Mouse (Mus musculus) bone marrow, adult 2 months (tissue): ENCODE results near the gene Tspear. TPM values are rescaled to one million over a fixed set of nuclear protein-coding genes. Genes with fewer than 3 reads are reported as not detected.
"Not testable (repeated sequence)": the region's sequence is repeated elsewhere in the genome, so short reads cannot be mapped to it uniquely, and the experiment has no call there.

Experiments used
- H3K27ac ChIP-seq: fragments of 200-500 bp; 2 replicates; pipeline ENCODE4 v1.5.1; 2012; ENCODE audit warnings: low read depth, mild to moderate bottlenecking, control low read depth, inconsistent platforms, low read length; ENCODE audit not compliant: control insufficient read depth, poor library complexity, insufficient read depth
- H3K4me1 ChIP-seq: fragments of 200-500 bp; 2 replicates; pipeline ENCODE4 v1.6.1; 2011; ENCODE audit warnings: low read length; ENCODE audit not compliant: control insufficient read depth, insufficient read depth
- H3K4me3 ChIP-seq: fragments of 200-500 bp; replicated peaks from 2 replicates; pipeline ENCODE3; 2011; ENCODE audit warnings: mild to moderate bottlenecking, low read depth, low read length, control low read depth; ENCODE audit not compliant: control insufficient read depth
- CTCF ChIP-seq: fragments of 200-500 bp; IDR thresholded peaks from 2 replicates; pipeline ENCODE4 v1.5.1; 2011; ENCODE audit warnings: low read length, control low read depth; ENCODE audit not compliant: control insufficient read depth, insufficient read depth
- POLR2A ChIP-seq: fragments of 200-500 bp; IDR thresholded peaks from 2 replicates; pipeline ENCODE4 v1.6.1; 2011; ENCODE audit warnings: low read depth, mild to moderate bottlenecking, control low read depth, low read length, borderline replicate concordance; ENCODE audit not compliant: control insufficient read depth
- WGBS: fragments of 180-500 bp; shearing (Covaris S2); methylation state at CpG from one replicate; pipeline ENCODE4 v1.1.7; 2018; 5-methylcytosine and 5-hydroxymethylcytosine counted together
- polyA plus RNA-seq: library from polyadenylated mRNA; stranded (reverse); fragments of >200 nt; gene quantifications from 2 replicates; pipeline ENCODE4 v1.2.4, GENCODE M21; 2011; ENCODE audit warnings: low replicate concordance; ENCODE audit not compliant: missing spikeins, insufficient read depth, insufficient read length

Gene Tspear
- polyA plus RNA-seq, 1 experiment, result not detected

DNA sequence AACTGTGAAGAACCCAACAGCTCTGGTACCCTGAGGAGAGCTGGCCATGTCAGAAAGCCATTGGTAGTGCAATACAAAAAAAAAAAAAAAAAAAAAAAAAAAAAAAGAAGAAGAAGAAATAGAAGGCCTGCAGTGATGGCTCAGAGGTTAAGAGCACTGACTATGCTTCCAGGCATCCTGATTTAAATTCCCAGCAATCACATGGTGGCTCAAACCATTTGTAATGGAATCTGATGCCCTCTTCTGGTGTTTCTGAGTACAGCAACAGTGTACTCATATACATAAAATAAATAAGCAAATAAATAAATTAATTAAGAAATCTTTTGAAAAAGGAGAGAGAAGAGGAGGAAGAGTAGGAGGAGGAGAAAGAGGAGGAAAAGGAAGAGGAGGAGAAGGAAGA lies 67.1 kb downstream of the Tspear start:
- Histone ChIP-seq H3K27ac (no peak overlapping the region), H3K4me3 (no peak overlapping the region), H3K4me1 (no peaks in the 10 kb centered on the region)
- TF ChIP-seq POLR2A (no peak), CTCF (no peak)

DNA sequence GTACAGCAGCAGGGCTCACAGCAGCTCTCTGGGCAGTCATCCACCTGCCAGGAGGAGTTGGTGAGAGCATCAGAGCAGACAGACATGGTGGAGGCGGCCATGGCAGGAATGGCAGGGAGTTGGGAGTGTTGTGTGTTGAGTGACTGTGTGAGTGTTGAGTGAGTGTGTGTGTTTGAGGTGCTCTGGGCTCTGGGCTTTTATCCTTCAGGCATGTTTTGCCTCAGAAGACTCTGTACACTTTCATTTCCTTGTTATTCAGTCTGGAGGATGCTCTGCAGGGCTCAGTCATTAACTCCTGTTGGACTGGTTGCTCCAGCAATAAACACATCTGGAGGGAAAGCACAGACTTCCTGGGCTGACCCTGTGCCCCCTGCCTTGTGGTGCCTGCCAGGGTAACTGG lies 73.2 kb downstream of the Tspear start, which contains the start of gene Gm3233:
Gm3233 (minus strand) TSS at position 101 of the 400 bp plus-strand sequence.
- H3K4me1 ChIP-seq, H3K4me3 ChIP-seq, H3K27ac ChIP-seq: not testable (repeated sequence)
- no CpG with 5 or more reads among the region's 1 CpGs for WGBS

- no peak overlapping the region for H3K27ac ChIP-seq
- H3K4me1 ChIP-seq, result no peaks in the 10 kb centered on the region
- TF ChIP-seq POLR2A (no peak), CTCF (no peak)
- no peak overlapping the region for H3K4me3 ChIP-seq
- WGBS, result 78% methylated on average over 1 of the region's 1 CpGs
Observed at GRCm38 (mm10) chr10:77769727-77770126, 83.4 kb downstream of the Tspear start.

DNA sequence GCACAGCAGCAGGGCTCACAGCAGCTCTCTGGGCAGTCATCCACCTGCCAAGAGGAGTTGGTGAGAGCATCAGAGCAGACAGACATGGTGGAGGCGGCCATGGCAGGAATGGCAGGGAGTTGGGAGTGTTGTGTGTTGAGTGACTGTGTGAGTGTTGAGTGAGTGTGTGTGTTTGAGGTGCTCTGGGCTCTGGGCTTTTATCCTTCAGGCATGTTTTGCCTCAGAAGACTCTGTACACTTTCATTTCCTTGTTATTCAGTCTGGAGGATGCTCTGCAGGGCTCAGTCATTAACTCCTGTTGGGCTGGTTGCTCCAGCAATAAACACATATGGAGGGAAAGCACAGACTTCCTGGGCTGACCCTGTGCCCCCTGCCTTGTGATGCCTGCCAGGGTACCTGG lies 84.9 kb downstream of the Tspear start, which contains the start of gene Gm3238:
Gm3238 (minus strand) TSS at position 101 of the 400 bp plus-strand sequence.
- 88% methylated on average over 1 of the region's 1 CpGs for WGBS
- not testable (repeated sequence) for H3K4me3 ChIP-seq, H3K4me1 ChIP-seq, H3K27ac ChIP-seq

GRCm38 (mm10) chr10:77772142-77772541 lies 85.8 kb downstream of the Tspear start:
- WGBS, result 92% methylated on average over 2 of the region's 3 CpGs
- not testable (repeated sequence) for H3K4me3 ChIP-seq, H3K27ac ChIP-seq, H3K4me1 ChIP-seq

- not testable (repeated sequence) for H3K27ac ChIP-seq, H3K4me3 ChIP-seq, H3K4me1 ChIP-seq
- 63% methylated on average over 1 of the region's 1 CpGs for WGBS
Observed at GRCm38 (mm10) chr10:77776844-77777243, 90.5 kb downstream of the Tspear start, which contains the start of gene Gm7138. Gm7138 (minus strand) TSS chr10:77776944.

GRCm38 (mm10) chr10:77782442-77782841 lies 96.1 kb downstream of the Tspear start, which contains the start of gene Gm3250:
Gm3250 (minus strand) TSS chr10:77782542.
- H3K27ac ChIP-seq, H3K4me1 ChIP-seq, H3K4me3 ChIP-seq: not testable (repeated sequence)
- no CpG with 5 or more reads among the region's 1 CpGs for WGBS

- not testable (repeated sequence) for H3K4me3 ChIP-seq, H3K27ac ChIP-seq, H3K4me1 ChIP-seq
- 82% methylated on average over 3 of the region's 3 CpGs for WGBS
Observed at GRCm38 (mm10) chr10:77783396-77783795, 97.0 kb downstream of the Tspear start.

DNA sequence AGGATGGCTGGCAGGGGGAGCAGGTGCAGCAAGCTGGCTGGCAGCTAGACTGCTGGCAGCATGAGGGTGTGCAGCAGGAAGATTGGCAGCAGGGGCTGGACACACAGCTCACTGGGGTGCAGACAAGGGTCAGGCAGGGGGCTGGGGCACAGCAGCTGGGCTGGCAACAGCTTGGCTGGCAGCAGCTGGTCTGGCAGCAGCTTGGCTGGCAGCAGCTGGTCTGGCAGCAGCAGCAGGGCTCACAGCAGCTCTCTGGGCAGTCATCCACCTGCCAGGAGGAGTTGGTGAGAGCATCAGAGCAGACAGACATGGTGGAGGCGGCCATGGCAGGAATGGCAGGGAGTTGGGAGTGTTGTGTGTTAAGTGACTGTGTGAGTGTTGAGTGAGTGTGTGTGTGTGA lies 101.5 kb downstream of the Tspear start, which contains the start of gene Gm7137:
Gm7137 (minus strand) TSS at position 325 of the 400 bp plus-strand sequence.
- H3K4me1 ChIP-seq, H3K27ac ChIP-seq, H3K4me3 ChIP-seq: not testable (repeated sequence)
- WGBS, result 78% methylated on average over 1 of the region's 1 CpGs

DNA sequence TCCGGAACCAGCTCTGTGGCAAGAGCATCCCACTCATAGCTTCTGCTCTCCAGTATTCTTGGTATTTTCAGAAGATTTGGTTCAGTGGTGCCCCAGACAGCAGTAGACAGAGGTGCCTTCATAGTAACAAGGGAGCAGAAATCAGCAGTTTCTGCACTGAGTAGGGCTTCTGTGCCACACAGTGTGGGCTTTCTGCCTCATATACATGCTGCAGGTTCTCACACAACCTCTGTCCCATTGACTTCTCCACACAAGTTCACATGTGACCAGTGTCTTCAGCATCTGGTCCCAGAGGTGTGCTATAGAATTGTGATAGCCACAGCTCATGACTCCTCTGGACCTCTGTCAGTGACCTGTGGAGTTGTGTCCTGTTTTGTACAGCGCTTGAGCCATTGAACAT lies 102.3 kb downstream of the Tspear start:
- Histone ChIP-seq H3K4me1 (no peaks in the 10 kb centered on the region), H3K27ac (no peak overlapping the region), H3K4me3 (no peak overlapping the region)
- whole genome bisulfite sequencing, result 67% methylated on average over 2 of the region's 2 CpGs
- TF ChIP-seq POLR2A (no peak), CTCF (no peak)
